Mouse (Mus musculus) ES-Bruce4 (cell line): Measurements from ENCODE around the gene Dnah6.

Experiments
- CTCF ChIP-seq: IDR thresholded peaks from one replicate; pipeline ENCODE4 v1.8.1; 2011; ENCODE audit warnings: low read depth, low read length
- EP300 ChIP-seq: IDR thresholded peaks from 2 replicates; pipeline ENCODE4 v1.6.1; 2011; ENCODE audit warnings: low read depth, low read length; ENCODE audit not compliant: insufficient read depth

DNA sequence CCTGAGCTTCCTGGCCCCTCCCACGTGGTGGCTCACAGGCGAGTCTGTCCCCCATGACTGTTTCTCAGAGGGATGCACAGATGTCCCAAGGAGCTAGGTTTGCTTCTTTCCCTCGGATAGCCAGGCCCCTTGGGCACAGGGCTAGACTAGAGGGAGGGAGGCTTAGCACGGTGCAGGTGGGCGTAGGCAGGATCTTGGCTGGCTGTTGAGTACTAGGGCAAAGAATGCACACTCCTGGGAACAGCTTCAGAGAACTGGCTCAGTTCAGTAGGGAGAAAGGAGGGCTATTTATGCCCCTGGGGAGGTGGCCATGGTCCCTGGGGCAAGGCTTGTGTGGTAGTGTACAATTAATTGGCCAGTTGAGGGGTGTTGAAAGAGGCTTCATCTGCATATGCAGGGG lies 88.7 kb downstream of the Dnah6 start:
- TF ChIP-seq CTCF (no peak), EP300 (no peak)
